Mouse (Mus musculus) heart, embryonic 15.5 days (tissue): Measurements from ENCODE around the gene Dennd6a. TPM values are rescaled to one million over a fixed set of nuclear protein-coding genes. Genes with fewer than 3 reads are reported as not detected.
"Not testable (repeated sequence)": the region's sequence is repeated elsewhere in the genome, so short reads cannot be mapped to it uniquely, and the experiment has no call there.

Source experiments
- ATAC-seq: fragments of 200-750 bp; cut with Nextera tagmentation; replicated peaks from 2 replicates; pipeline ENCODE4 v1.8.0; 2017; ENCODE audit warnings: low read depth, moderate TSS enrichment; ENCODE audit not compliant: insufficient number of reproducible peaks, insufficient read depth, low FRiP score
- H3K27ac ChIP-seq: fragments of 300-500 bp; sonication (generic); 2 replicates; pipeline ENCODE4 v1.5.1; 2015; ENCODE audit warnings: mild to moderate bottlenecking, inconsistent platforms
- H3K27me3 ChIP-seq: fragments of 300-500 bp; sonication (generic); 2 replicates; pipeline ENCODE4 v1.6.1; 2015; ENCODE audit warnings: inconsistent platforms
- H3K36me3 ChIP-seq: fragments of 300-500 bp; sonication (generic); 2 replicates; pipeline ENCODE4 v1.6.1; 2015; ENCODE audit warnings: mild to moderate bottlenecking, inconsistent platforms
- H3K4me1 ChIP-seq: fragments of 300-500 bp; sonication (generic); replicated peaks from 2 replicates; pipeline ENCODE4 v1.6.1; 2015; ENCODE audit warnings: inconsistent platforms
- H3K4me2 ChIP-seq: fragments of 300-500 bp; sonication (generic); 2 replicates; pipeline ENCODE4 v1.6.1; 2015; ENCODE audit warnings: inconsistent platforms, mild to moderate bottlenecking, moderate library complexity
- H3K4me3 ChIP-seq: fragments of 300-500 bp; sonication (generic); 2 replicates; pipeline ENCODE4 v1.5.1; 2015; ENCODE audit warnings: mild to moderate bottlenecking, inconsistent platforms
- H3K9ac ChIP-seq: fragments of 300-500 bp; sonication (generic); 2 replicates; pipeline ENCODE4 v1.6.1; 2015; ENCODE audit warnings: mild to moderate bottlenecking, inconsistent platforms
- H3K9me3 ChIP-seq: fragments of 300-500 bp; sonication (generic); replicated peaks from 2 replicates; pipeline ENCODE4 v1.6.1; 2016; ENCODE audit warnings: inconsistent platforms
- WGBS: fragments of 180-500 bp; shearing (Covaris S2); methylation state at CpG from one replicate; pipeline ENCODE4 v1.1.7; 2015; ENCODE audit warnings: mixed read lengths; 5-methylcytosine and 5-hydroxymethylcytosine counted together
- microRNA-seq: library from miRNA; unstranded; fragments of <30 nt; microRNA quantifications from one replicate; pipeline ENCODE4, GENCODE M21; 2016
- polyA plus RNA-seq: library from polyadenylated mRNA; unstranded; fragments of >200 nt; fragmentation: Nextera tagmentation; extraction: Ambion mirVana; gene quantifications from 2 replicates; pipeline ENCODE4 v1.2.1, GENCODE M21; 2015

Gene Dennd6a
- polyA plus RNA-seq, 1 experiment from 2014 or later, result 20.3 TPM

- H3K27ac ChIP-seq, H3K4me3 ChIP-seq, H3K27me3 ChIP-seq, H3K9ac ChIP-seq, H3K36me3 ChIP-seq, ATAC-seq, H3K9me3 ChIP-seq: not testable (repeated sequence)
- H3K4me1 ChIP-seq, result peaks cover 15% of the 10 kb centered on the region
- WGBS, result 63% methylated on average over 17 of the region's 17 CpGs
- H3K4me2 ChIP-seq, result 0 out of 2 replicates have a peak overlapping the region, but pooled peaks have one; percentile 15
Observed at GRCm38 (mm10) chr14:26671870-26672615, 98.4 kb downstream of the Dennd6a start.

- not testable (repeated sequence) for H3K27ac ChIP-seq, H3K36me3 ChIP-seq
- 85% methylated on average over 2 of the region's 2 CpGs for WGBS
Observed at GRCm38 (mm10) chr14:26674476-26675169, 101.0 kb downstream of the Dennd6a start.

GRCm38 (mm10) chr14:26675371-26675770 lies 101.7 kb downstream of the Dennd6a start:
- no peak for ATAC-seq
- H3K4me1 ChIP-seq, result peaks cover 4% of the 10 kb centered on the region
- peak overlapping the region; percentile 23 for H3K4me2 ChIP-seq
- H3K36me3 ChIP-seq, result no peaks in the 10 kb centered on the region
- H3K4me3 ChIP-seq, result no peak overlapping the region
- WGBS, result 15% methylated on average over 12 of the region's 12 CpGs
- H3K27me3 ChIP-seq, result no peaks in the 10 kb centered on the region
- no peak overlapping the region for H3K9ac ChIP-seq
- no peaks in the 10 kb centered on the region for H3K9me3 ChIP-seq
- H3K27ac ChIP-seq, result no peak overlapping the region

More at GRCm38 (mm10) chr14:26674476-26675169, 101.0 kb downstream of the Dennd6a start:
- H3K9me3 ChIP-seq, ATAC-seq, H3K27me3 ChIP-seq, H3K4me2 ChIP-seq, H3K4me1 ChIP-seq, H3K9ac ChIP-seq, H3K4me3 ChIP-seq: not testable (repeated sequence)

GRCm38 (mm10) chr14:26675791-26676190 lies 102.1 kb downstream of the Dennd6a start:
- WGBS, result 71% methylated on average over 5 of the region's 5 CpGs
- Histone ChIP-seq H3K9ac (no peak overlapping the region), H3K36me3 (no peaks in the 10 kb centered on the region), H3K4me2 (peak overlapping the region; percentile 23), H3K4me1 (no peaks in the 10 kb centered on the region), H3K4me3 (no peak overlapping the region), H3K9me3 (no peaks in the 10 kb centered on the region), H3K27ac (no peak overlapping the region), H3K27me3 (no peaks in the 10 kb centered on the region)
- ATAC-seq, result no peak

Small RNA genes lying within 50 kb of the gene (microRNA-seq; reads per million reads assigned to microRNA genes)
- not detected for gene Mir7672

Other genes starting within 250 kb of the Dennd6a start
- 111 and 141 TPM in 2 replicates for gene Slmap, start 38.9 kb upstream of the Dennd6a start, polyA plus RNA-seq
- gene Arf4, start 64.2 kb downstream of the Dennd6a start, polyA plus RNA-seq, result 391 and 431 TPM in 2 replicates
- 7.1 and 8.0 TPM in 2 replicates for gene Pde12, start 96.0 kb downstream of the Dennd6a start, polyA plus RNA-seq
- 0.09 TPM in 2 replicates for gene Dnah12, start 119.4 kb downstream of the Dennd6a start, polyA plus RNA-seq